ENCODE assay signal across 20 mouse cellular contexts in the genomic region with DNA sequence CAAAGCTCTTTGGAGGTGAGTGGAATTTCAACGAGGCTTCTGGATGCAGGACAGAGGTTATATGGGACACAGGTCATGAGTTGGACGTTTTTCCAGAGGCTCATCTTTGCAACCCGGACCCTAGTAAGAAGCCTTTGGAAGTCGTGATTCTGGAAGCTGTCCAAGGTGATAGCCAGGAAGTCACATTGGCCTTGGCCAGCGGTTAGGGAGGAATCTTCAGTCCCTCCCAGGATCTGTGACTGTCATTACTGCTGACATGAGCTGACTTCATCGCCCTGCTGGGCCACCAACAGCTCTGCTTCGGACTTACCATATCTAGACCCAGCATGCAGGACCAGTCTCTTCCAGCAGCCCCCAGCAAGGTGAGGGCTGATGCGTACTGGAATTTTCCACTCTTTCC. TPM values are rescaled to one million over a fixed set of nuclear protein-coding genes. Genes with fewer than 3 reads are reported as not detected.
A peak's percentile ranks its signal among the peaks of the same experiment; 100 is the strongest.
DNase-seq lines count a peak whose midpoint lies in the region.
"Not testable (repeated sequence)": the region's sequence is repeated elsewhere in the genome, so short reads cannot be mapped to it uniquely, and the experiment has no call there.
"Had no signal": no experiment of that assay in that cellular context is flagged by ENCODE, and none has a peak within 500 bp of the region (broad histone marks: within the 10 kb centered on the region; RNA-seq: fewer than 3 reads in every experiment).

No protein-coding gene starts in this region.

- 72% methylated on average over 8 of the region's 8 CpGs for WGBS in heart, embryonic 10.5 days

- not testable (repeated sequence) for H3K4me1 ChIP-seq in heart, embryonic 10.5 days

- not testable (repeated sequence) for H3K9me3 ChIP-seq in heart, embryonic 10.5 days

- H3K27me3 ChIP-seq in heart, embryonic 10.5 days (ENCODE audit: insufficient read depth, poor library complexity, severe bottlenecking), result not testable (repeated sequence)

- not testable (repeated sequence) for H3K36me3 ChIP-seq in heart, embryonic 10.5 days

- not testable (repeated sequence) for H3K4me3 ChIP-seq in heart, embryonic 10.5 days

- H3K27ac ChIP-seq in heart, embryonic 10.5 days, result not testable (repeated sequence)

- DNase-seq in adrenal gland, adult 2 months, result peak; percentile 44
- DNase-seq in adrenal gland, postnatal 10 days, result peak; percentile 28
- peak; percentile 23 to 40 for DNase-seq in adrenal gland, postnatal 36 days
- DNase-seq in heart, embryonic 10.5 days (ENCODE audit: low spot score), result peak; percentile 38

RNA-seq across cellular contexts. Expression of a gene that starts 28.1 kb away (rescaled TPM):
- total RNA-seq in adrenal gland, adult 2 months (2021), result 1 to 10 TPM; 1.3 to 2.7 TPM
- polyA plus RNA-seq in adrenal gland, adult 2 months (2012; rRNA removed), result 1.4 and 2.1 TPM in 2 replicates
- 1 to 10 TPM; 1.8 to 2.0 TPM for total RNA-seq in adrenal gland, postnatal 10 days (2021)
- total RNA-seq in adrenal gland, postnatal 36 days (2021), result 1 to 10 TPM in 1 of 2 experiments, under 1 TPM in 1; 0.23 to 4.0 TPM
- not detected in 2 replicates for polyA plus RNA-seq in heart, embryonic 10.5 days (2016; fragmentation: Nextera tagmentation; extraction: Ambion mirVana)
- total RNA-seq: common myeloid progenitor, adult 5-6 weeks; MEL had no signal
- polyA plus RNA-seq: C2C12; embryonic facial prominence, embryonic 11.5 days; embryonic facial prominence, embryonic 13.5 days; erythroblast, embryonic 14.5 days; forebrain, embryonic 10.5 days; forebrain, embryonic 12.5 days; forebrain, embryonic 14.5 days; forebrain, embryonic 16.5 days had no signal

RNA-seq across cellular contexts. Expression of a gene that starts 41.6 kb away (rescaled TPM):
- total RNA-seq in adrenal gland, adult 2 months (2021), result not detected
- 0.28 and 1.1 TPM in 2 replicates for polyA plus RNA-seq in adrenal gland, adult 2 months (2012; rRNA removed)
- total RNA-seq in adrenal gland, postnatal 10 days (2021), result not detected
- total RNA-seq in adrenal gland, postnatal 36 days (2021), result not detected
- not detected in 2 replicates for polyA plus RNA-seq in heart, embryonic 10.5 days (2016; fragmentation: Nextera tagmentation; extraction: Ambion mirVana)
- total RNA-seq: adrenal gland, adult 18-20 months; adrenal gland, postnatal 4 days; common myeloid progenitor, adult 5-6 weeks; ES-E14; MEL had no signal
- polyA plus RNA-seq: brain, embryonic 14.5 days; C2C12; embryonic facial prominence, embryonic 11.5 days; embryonic facial prominence, embryonic 13.5 days; embryonic facial prominence, embryonic 15.5 days; erythroblast, embryonic 14.5 days; forebrain, embryonic 10.5 days; forebrain, embryonic 12.5 days; forebrain, embryonic 14.5 days; forebrain, embryonic 16.5 days; frontal cortex, adult 2 months had no signal
